Mouse (Mus musculus): ENCODE data around the gene Hpse. TPM values are rescaled to one million over a fixed set of nuclear protein-coding genes. Genes with fewer than 3 reads are reported as not detected.

Hpse gene
- polyA plus RNA-seq, 1 experiment = not detected

GRCm38 (mm10) chr5:100652327-100652726, 67.2 kb downstream of the Hpse start:
- TF ChIP-seq GATA1 (IDR thresholded peaks at IDR 0.05; ENCODE audit: low read length) (no peak), TAL1 (IDR thresholded peaks at IDR 0.05; ENCODE audit: low read length) (no peak)
- Histone ChIP-seq H3K9me3 (ENCODE audit: control insufficient read depth, low read length) (no peaks in the 10 kb centered on the region), H3K4me1 (ENCODE audit: control insufficient read depth) (peaks cover 18% of the 10 kb centered on the region), H3K36me3 (ENCODE audit: control insufficient read depth) (peaks cover 30% of the 10 kb centered on the region), H3K4me3 (replicated peaks) (no peak overlapping the region), H3K27me3 (ENCODE audit: control insufficient read depth) (peaks cover 3% of the 10 kb centered on the region; the same call in 1 of the 2 replicates)

GRCm38 (mm10) chr5:100651486-100651885, 68.0 kb downstream of the Hpse start:
- Histone ChIP-seq H3K4me1 (ENCODE audit: control insufficient read depth) (peaks cover 22% of the 10 kb centered on the region), H3K27me3 (ENCODE audit: control insufficient read depth) (peaks cover 3% of the 10 kb centered on the region; the same call in 1 of the 2 replicates), H3K36me3 (ENCODE audit: control insufficient read depth) (peaks cover 24% of the 10 kb centered on the region), H3K4me3 (replicated peaks) (no peak overlapping the region), H3K9me3 (ENCODE audit: control insufficient read depth, low read length) (no peaks in the 10 kb centered on the region)
- no peak for TF ChIP-seq GATA1 (IDR thresholded peaks at IDR 0.05; ENCODE audit: low read length)
- no peak for TF ChIP-seq TAL1 (IDR thresholded peaks at IDR 0.05; ENCODE audit: low read length)

GRCm38 (mm10) chr5:100650969-100651368, 68.5 kb downstream of the Hpse start:
- H3K36me3 ChIP-seq (ENCODE audit: control insufficient read depth) = peaks cover 19% of the 10 kb centered on the region
- H3K4me1 ChIP-seq (ENCODE audit: control insufficient read depth) = peaks cover 24% of the 10 kb centered on the region
- H3K9me3 ChIP-seq (ENCODE audit: control insufficient read depth, low read length) = no peaks in the 10 kb centered on the region
- H3K4me3 ChIP-seq (replicated peaks) = no peak overlapping the region
- no peak for TF ChIP-seq GATA1 (IDR thresholded peaks at IDR 0.05; ENCODE audit: low read length)
- TF ChIP-seq TAL1 (IDR thresholded peaks at IDR 0.05; ENCODE audit: low read length) = no peak
- H3K27me3 ChIP-seq (ENCODE audit: control insufficient read depth) = peaks cover 3% of the 10 kb centered on the region; the same call in 1 of the 2 replicates

GRCm38 (mm10) chr5:100648546-100648945, 71.0 kb downstream of the Hpse start:
- Histone ChIP-seq H3K36me3 (ENCODE audit: control insufficient read depth) (peaks cover 3% of the 10 kb centered on the region), H3K4me3 (replicated peaks) (peak overlapping the region; percentile 21), H3K9me3 (ENCODE audit: control insufficient read depth, low read length) (no peaks in the 10 kb centered on the region), H3K4me1 (ENCODE audit: control insufficient read depth) (peaks cover 47% of the 10 kb centered on the region), H3K27me3 (ENCODE audit: control insufficient read depth) (peaks cover 3% of the 10 kb centered on the region; the same call in 1 of the 2 replicates)
- no peak for TF ChIP-seq TAL1 (IDR thresholded peaks at IDR 0.05; ENCODE audit: low read length)
- no peak for TF ChIP-seq GATA1 (IDR thresholded peaks at IDR 0.05; ENCODE audit: low read length)

GRCm38 (mm10) chr5:100648046-100648445, 71.5 kb downstream of the Hpse start:
- TF ChIP-seq GATA1 (IDR thresholded peaks at IDR 0.05; ENCODE audit: low read length) = no peak
- no peak for TF ChIP-seq TAL1 (IDR thresholded peaks at IDR 0.05; ENCODE audit: low read length)
- H3K4me1 ChIP-seq (ENCODE audit: control insufficient read depth) = peaks cover 52% of the 10 kb centered on the region

GRCm38 (mm10) chr5:100646558-100646957, 73.0 kb downstream of the Hpse start:
- TF ChIP-seq GATA1 (IDR thresholded peaks at IDR 0.05; ENCODE audit: low read length) = no peak
- no peak for TF ChIP-seq TAL1 (IDR thresholded peaks at IDR 0.05; ENCODE audit: low read length)
- 0 out of 2 replicates have a peak, but pooled peaks cover 2% of the 10 kb centered on the region for H3K9me3 ChIP-seq (ENCODE audit: control insufficient read depth, low read length)
- no peak overlapping the region for H3K4me3 ChIP-seq (replicated peaks)
- H3K36me3 ChIP-seq (ENCODE audit: control insufficient read depth) = peaks cover 3% of the 10 kb centered on the region; the same call in 1 of the 2 replicates
- peaks cover 64% of the 10 kb centered on the region for H3K4me1 ChIP-seq (ENCODE audit: control insufficient read depth)
- peaks cover 3% of the 10 kb centered on the region; the same call in 1 of the 2 replicates for H3K27me3 ChIP-seq (ENCODE audit: control insufficient read depth)

More at GRCm38 (mm10) chr5:100648046-100648445, 71.5 kb downstream of the Hpse start:
- peaks cover 3% of the 10 kb centered on the region; the same call in 1 of the 2 replicates for H3K36me3 ChIP-seq (ENCODE audit: control insufficient read depth)
- peaks cover 3% of the 10 kb centered on the region; the same call in 1 of the 2 replicates for H3K27me3 ChIP-seq (ENCODE audit: control insufficient read depth)
- H3K9me3 ChIP-seq (ENCODE audit: control insufficient read depth, low read length) = no peaks in the 10 kb centered on the region
- peak overlapping the region; percentile 21 for H3K4me3 ChIP-seq (replicated peaks)

GRCm38 (mm10) chr5:100643991-100644535, 75.5 kb downstream of the Hpse start:
- H3K4me1 ChIP-seq (ENCODE audit: control insufficient read depth) = peaks cover 83% of the 10 kb centered on the region
- H3K9me3 ChIP-seq (ENCODE audit: control insufficient read depth, low read length) = 0 out of 2 replicates have a peak, but pooled peaks cover 2% of the 10 kb centered on the region
- no peaks in the 10 kb centered on the region for H3K27me3 ChIP-seq (ENCODE audit: control insufficient read depth)
- TF ChIP-seq GATA1 (IDR thresholded peaks at IDR 0.05; ENCODE audit: low read length) = peak; percentile 81
- TF ChIP-seq TAL1 (IDR thresholded peaks at IDR 0.05; ENCODE audit: low read length) = peak; percentile 41; the same call in 2 of the 3 replicates
- H3K4me3 ChIP-seq (replicated peaks) = peak overlapping the region; percentile 54
- peaks cover 5% of the 10 kb centered on the region; the same call in 1 of the 2 replicates for H3K36me3 ChIP-seq (ENCODE audit: control insufficient read depth)

GRCm38 (mm10) chr5:100643253-100643990, 76.1 kb downstream of the Hpse start:
- Histone ChIP-seq H3K4me3 (replicated peaks) (peak overlapping the region; percentile 54), H3K9me3 (ENCODE audit: control insufficient read depth, low read length) (0 out of 2 replicates have a peak, but pooled peaks cover 2% of the 10 kb centered on the region), H3K4me1 (ENCODE audit: control insufficient read depth) (peaks cover 83% of the 10 kb centered on the region), H3K36me3 (ENCODE audit: control insufficient read depth) (peaks cover 5% of the 10 kb centered on the region; the same call in 1 of the 2 replicates), H3K27me3 (ENCODE audit: control insufficient read depth) (no peaks in the 10 kb centered on the region)
- TF ChIP-seq GATA1 (IDR thresholded peaks at IDR 0.05; ENCODE audit: low read length) (no peak), TAL1 (IDR thresholded peaks at IDR 0.05; ENCODE audit: low read length) (no peak)

GRCm38 (mm10) chr5:100642316-100642715, 77.2 kb downstream of the Hpse start:
- Histone ChIP-seq H3K4me3 (replicated peaks) (no peak overlapping the region), H3K4me1 (ENCODE audit: control insufficient read depth) (peaks cover 83% of the 10 kb centered on the region), H3K36me3 (ENCODE audit: control insufficient read depth) (peaks cover 5% of the 10 kb centered on the region; the same call in 1 of the 2 replicates), H3K27me3 (ENCODE audit: control insufficient read depth) (no peaks in the 10 kb centered on the region), H3K9me3 (ENCODE audit: control insufficient read depth, low read length) (0 out of 2 replicates have a peak, but pooled peaks cover 2% of the 10 kb centered on the region)
- TF ChIP-seq TAL1 (IDR thresholded peaks at IDR 0.05; ENCODE audit: low read length) (no peak), GATA1 (IDR thresholded peaks at IDR 0.05; ENCODE audit: low read length) (no peak)

Data from erythroblast, embryonic 14.5 days (primary cell).